Mouse (Mus musculus) cerebellum, adult 2 months (tissue): ENCODE results near the gene Casq1.

ENCODE experiments used
- CTCF ChIP-seq: fragments of 200-500 bp; IDR thresholded peaks from 2 replicates; pipeline ENCODE4 v1.5.1; 2011; ENCODE audit warnings: low read depth, mild to moderate bottlenecking, control low read depth, low read length, moderate library complexity, borderline replicate concordance; ENCODE audit not compliant: insufficient read depth
- POLR2A ChIP-seq: fragments of 200-500 bp; IDR thresholded peaks from 2 replicates; pipeline ENCODE4 v1.6.1; 2011; ENCODE audit warnings: low read length, control low read depth, borderline replicate concordance; ENCODE audit not compliant: insufficient read depth

- TF ChIP-seq POLR2A (no peak; the same call in 1 of the 2 replicates), CTCF (no peak)
These were observed 16.7 kb downstream of the Casq1 start for GRCm38 (mm10) chr1:172202894-172203522.
